Mouse (Mus musculus): ENCODE results near the gene Sdk2. TPM values are rescaled to one million over a fixed set of nuclear protein-coding genes. Genes with fewer than 3 reads are reported as not detected.

The Sdk2 gene
- total and polyA plus RNA-seq, 3 experiments = 1.2 to 4.8 (median 1.3) TPM

DNA sequence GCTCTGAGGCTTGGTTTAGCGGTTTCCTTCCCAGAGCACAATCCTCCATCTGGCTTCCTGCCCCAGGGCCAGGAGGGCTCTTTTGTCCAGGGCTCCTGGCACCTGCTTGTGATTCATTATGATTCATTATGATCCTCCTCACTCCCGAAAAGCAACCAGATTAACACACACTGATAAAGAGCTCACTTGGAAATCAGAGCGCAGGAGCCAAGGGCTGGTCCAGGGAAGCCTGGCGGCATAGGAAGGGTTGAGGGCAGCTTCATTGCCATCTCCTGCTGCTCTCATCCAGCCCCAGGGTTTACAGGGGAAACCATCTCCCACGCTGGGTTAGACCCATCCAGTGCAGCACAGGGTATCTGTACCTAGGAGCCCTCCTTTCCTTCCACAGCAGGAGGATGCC, 143.7 kb downstream of the Sdk2 start:
- in situ Hi-C loops (cut with MboI; ENCODE audit: low pct_ligation_motif_present, low pct_unique_long_range_greater_than_20kb, low sequenced_read_pairs) = no loop called here
- dilution Hi-C loops (cut with MboI; ENCODE audit: extremely low pct_ligation_motif_present, extremely low pct_unique_long_range_greater_than_20kb, low sequenced_read_pairs) = no loop called here
- Histone ChIP-seq H3K27ac (ENCODE audit: insufficient read depth, low read depth) (no peak overlapping the region), H3K4me3 (replicated peaks in 1 of 3; ENCODE audit: low read depth in 2 of 3, low read length in 2 of 3, poor library complexity in 1 of 3) (no peak overlapping the region), H3K27me3 (replicated peaks) (peaks cover 62% of the 10 kb centered on the region), H3K4me2 (ENCODE audit: insufficient read depth, low read depth, poor library complexity, severe bottlenecking) (no peak overlapping the region), H3K79me2 (replicated peaks; ENCODE audit: control insufficient read depth, extremely low read depth, insufficient read depth, poor library complexity, severe bottlenecking) (no peaks in the 10 kb centered on the region), H3K36me3 (replicated peaks in 1 of 2; ENCODE audit: control insufficient read depth in 1 of 2, insufficient read depth in 1 of 2, low read length in 1 of 2) (no peaks in the 10 kb centered on the region), H3K9ac (ENCODE audit: insufficient read depth, low read depth) (no peak overlapping the region), H3K9me3 (replicated peaks; ENCODE audit: low read length) (peaks cover 11% of the 10 kb centered on the region), H3K4me1 (ENCODE audit: control insufficient read depth in 1 of 2, insufficient read depth in 2 of 2) (no peaks in the 10 kb centered on the region)
- no peak for TF ChIP-seq CTCF (conservative IDR thresholded peaks at IDR 0.05 in 1 of 2, IDR thresholded peaks at IDR 0.05 in 1 of 2; ENCODE audit: low read depth in 2 of 2, low read length in 2 of 2)
- no peak for TF ChIP-seq JUND (conservative IDR thresholded peaks at IDR 0.05; ENCODE audit: low read depth, low read length)
- TF ChIP-seq ELF1 (IDR thresholded peaks at IDR 0.05; ENCODE audit: low read depth, low read length) = no peak
- no peak for TF ChIP-seq MAX (IDR thresholded peaks at IDR 0.05; ENCODE audit: low read length)
- no peak for TF ChIP-seq MEF2A (IDR thresholded peaks at IDR 0.05; ENCODE audit: borderline replicate concordance, low read depth, low read length)
- no peak for TF ChIP-seq RCOR1 (conservative IDR thresholded peaks at IDR 0.05; ENCODE audit: low read depth, low read length)
- no peak for DNase-seq (ENCODE audit: extremely low read depth)

DNA sequence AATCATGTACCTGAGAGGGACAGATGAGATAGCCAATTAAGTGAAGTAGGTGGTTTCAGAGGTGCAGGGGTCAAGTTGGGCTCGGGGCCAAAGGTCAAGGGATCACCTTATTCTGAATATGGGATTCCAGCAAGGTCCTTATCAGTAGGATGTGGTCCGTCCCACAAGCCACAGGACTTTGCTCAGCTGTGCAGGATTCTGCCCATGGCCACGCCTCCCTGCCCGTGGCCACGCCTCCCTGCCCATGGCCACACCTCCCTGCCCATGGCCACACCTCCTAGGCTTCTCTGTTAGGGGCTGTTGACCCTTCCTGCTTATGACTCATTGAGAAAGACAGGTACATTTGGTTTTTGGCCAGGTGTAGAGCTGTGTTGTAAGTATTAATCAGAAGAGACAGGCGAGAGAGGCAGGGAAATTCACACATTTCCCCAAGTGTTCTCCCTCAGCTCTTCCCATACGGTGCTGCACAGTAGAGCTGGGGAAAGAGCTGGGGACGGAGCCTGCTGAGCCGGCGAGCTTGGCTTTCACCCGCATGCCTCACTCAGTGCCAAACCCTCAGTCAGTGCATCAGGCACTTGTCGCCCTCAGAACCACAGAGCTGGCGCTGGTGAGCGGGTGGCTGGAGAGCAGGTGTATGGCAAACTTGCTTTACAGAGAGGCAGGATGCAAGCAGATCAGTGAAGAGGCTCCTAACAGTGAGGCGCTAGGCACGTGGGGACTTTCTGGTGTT, 163.6 kb downstream of the Sdk2 start:
- no peak for DNase-seq (ENCODE audit: extremely low read depth)
- Histone ChIP-seq H3K4me1 (ENCODE audit: control insufficient read depth in 1 of 2, insufficient read depth in 2 of 2) (peaks cover 0 to 5% of the 10 kb centered on the region in 2 experiments; a peak in 2 of 4 replicates), H3K9me3 (replicated peaks; ENCODE audit: low read length) (no peaks in the 10 kb centered on the region), H3K27ac (ENCODE audit: insufficient read depth, low read depth) (no peak overlapping the region), H3K79me2 (replicated peaks; ENCODE audit: control insufficient read depth, extremely low read depth, insufficient read depth, poor library complexity, severe bottlenecking) (no peaks in the 10 kb centered on the region), H3K4me2 (ENCODE audit: insufficient read depth, low read depth, poor library complexity, severe bottlenecking) (no peak overlapping the region), H3K4me3 (replicated peaks in 1 of 3; ENCODE audit: low read depth in 2 of 3, low read length in 2 of 3, poor library complexity in 1 of 3) (no peak overlapping the region), H3K9ac (ENCODE audit: insufficient read depth, low read depth) (no peak overlapping the region), H3K36me3 (replicated peaks in 1 of 2; ENCODE audit: control insufficient read depth in 1 of 2, insufficient read depth in 1 of 2, low read length in 1 of 2) (no peaks in the 10 kb centered on the region), H3K27me3 (replicated peaks) (no peaks in the 10 kb centered on the region)
- TF ChIP-seq ZNF384 (IDR thresholded peaks at IDR 0.05; ENCODE audit: low read depth, low read length) (no peak), TBP (conservative IDR thresholded peaks at IDR 0.05; ENCODE audit: low read depth, low read length) (no peak)
- dilution Hi-C loops (cut with MboI; ENCODE audit: extremely low pct_ligation_motif_present, extremely low pct_unique_long_range_greater_than_20kb, low sequenced_read_pairs) (no loop called here), in situ Hi-C loops (cut with MboI; ENCODE audit: low pct_ligation_motif_present, low pct_unique_long_range_greater_than_20kb, low sequenced_read_pairs) (no loop called here)

DNA sequence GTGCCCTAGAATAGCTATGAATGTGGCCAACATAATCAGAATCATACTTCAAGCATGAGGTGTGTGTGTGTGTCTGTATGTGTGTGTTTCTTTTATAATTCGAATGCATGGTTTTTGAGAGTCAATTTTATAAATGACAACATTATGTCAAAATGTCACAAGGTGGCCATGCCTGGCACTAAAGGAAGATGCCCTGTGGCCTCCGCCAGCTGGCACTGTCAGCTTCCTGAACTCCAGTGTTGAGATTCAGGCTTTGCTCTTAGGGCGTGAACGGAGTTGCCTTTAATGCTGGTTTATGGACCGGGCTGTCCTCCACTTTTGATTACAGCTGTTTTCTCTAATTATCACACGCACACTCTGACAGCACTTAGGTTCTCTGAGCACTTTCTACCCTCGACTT, 164.9 kb downstream of the Sdk2 start:
- H3K4me1 ChIP-seq (ENCODE audit: control insufficient read depth in 1 of 2, insufficient read depth in 2 of 2) = peaks cover 0 to 2% of the 10 kb centered on the region in 2 experiments; a peak in 2 of 4 replicates
- H3K4me3 ChIP-seq (replicated peaks in 1 of 3; ENCODE audit: low read depth in 2 of 3, low read length in 2 of 3, poor library complexity in 1 of 3) = no peak overlapping the region
- no peaks in the 10 kb centered on the region for H3K79me2 ChIP-seq (replicated peaks; ENCODE audit: control insufficient read depth, extremely low read depth, insufficient read depth, poor library complexity, severe bottlenecking)
- in situ Hi-C loops (cut with MboI; ENCODE audit: low pct_ligation_motif_present, low pct_unique_long_range_greater_than_20kb, low sequenced_read_pairs) = no loop called here
- H3K27me3 ChIP-seq (replicated peaks) = no peaks in the 10 kb centered on the region
- no peaks in the 10 kb centered on the region for H3K36me3 ChIP-seq (replicated peaks in 1 of 2; ENCODE audit: control insufficient read depth in 1 of 2, insufficient read depth in 1 of 2, low read length in 1 of 2)
- DNase-seq (ENCODE audit: extremely low read depth) = no peak
- H3K9ac ChIP-seq (ENCODE audit: insufficient read depth, low read depth) = no peak overlapping the region
- TF ChIP-seq POLR2AphosphoS2 (IDR thresholded peaks at IDR 0.05; ENCODE audit: low read depth, low read length) = no peak
- dilution Hi-C loops (cut with MboI; ENCODE audit: extremely low pct_ligation_motif_present, extremely low pct_unique_long_range_greater_than_20kb, low sequenced_read_pairs) = no loop called here
- no peak overlapping the region for H3K4me2 ChIP-seq (ENCODE audit: insufficient read depth, low read depth, poor library complexity, severe bottlenecking)
- H3K27ac ChIP-seq (ENCODE audit: insufficient read depth, low read depth) = no peak overlapping the region
- H3K9me3 ChIP-seq (replicated peaks; ENCODE audit: low read length) = no peaks in the 10 kb centered on the region

Measured in CH12.LX (cell line).